Mouse (Mus musculus) c-Kit-positive CD71-positive TER-119-negative erythroid progenitor cells, embryonic 14.5 days (primary cell): Measurements from ENCODE around the gene Sox1.

ENCODE experiments used
- DNase-seq: peaks from one replicate; pipeline ENCODE4 v3.0.0-alpha.2; 2013; ENCODE audit warnings: low read depth

Sox1 gene

DNA sequence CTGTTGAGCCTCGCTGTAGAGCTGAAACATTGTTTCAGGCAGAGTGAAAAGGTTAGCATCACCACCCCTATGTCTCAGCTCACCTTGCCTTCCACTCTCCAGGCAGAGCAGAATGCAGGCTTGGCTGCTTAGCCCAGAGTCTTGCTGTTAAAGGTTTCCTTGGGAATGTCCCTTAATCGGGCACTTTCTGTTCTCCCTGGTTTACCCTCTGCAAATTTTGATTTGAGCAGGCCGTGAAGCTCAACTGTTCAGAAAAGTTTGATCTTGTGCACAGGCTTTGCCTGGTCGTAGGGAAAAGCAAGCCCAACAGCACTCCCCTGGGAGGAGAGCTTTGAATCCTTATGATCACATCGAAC lies 6.0 kb upstream of the Sox1 start:
- no peak for DNase-seq

DNA sequence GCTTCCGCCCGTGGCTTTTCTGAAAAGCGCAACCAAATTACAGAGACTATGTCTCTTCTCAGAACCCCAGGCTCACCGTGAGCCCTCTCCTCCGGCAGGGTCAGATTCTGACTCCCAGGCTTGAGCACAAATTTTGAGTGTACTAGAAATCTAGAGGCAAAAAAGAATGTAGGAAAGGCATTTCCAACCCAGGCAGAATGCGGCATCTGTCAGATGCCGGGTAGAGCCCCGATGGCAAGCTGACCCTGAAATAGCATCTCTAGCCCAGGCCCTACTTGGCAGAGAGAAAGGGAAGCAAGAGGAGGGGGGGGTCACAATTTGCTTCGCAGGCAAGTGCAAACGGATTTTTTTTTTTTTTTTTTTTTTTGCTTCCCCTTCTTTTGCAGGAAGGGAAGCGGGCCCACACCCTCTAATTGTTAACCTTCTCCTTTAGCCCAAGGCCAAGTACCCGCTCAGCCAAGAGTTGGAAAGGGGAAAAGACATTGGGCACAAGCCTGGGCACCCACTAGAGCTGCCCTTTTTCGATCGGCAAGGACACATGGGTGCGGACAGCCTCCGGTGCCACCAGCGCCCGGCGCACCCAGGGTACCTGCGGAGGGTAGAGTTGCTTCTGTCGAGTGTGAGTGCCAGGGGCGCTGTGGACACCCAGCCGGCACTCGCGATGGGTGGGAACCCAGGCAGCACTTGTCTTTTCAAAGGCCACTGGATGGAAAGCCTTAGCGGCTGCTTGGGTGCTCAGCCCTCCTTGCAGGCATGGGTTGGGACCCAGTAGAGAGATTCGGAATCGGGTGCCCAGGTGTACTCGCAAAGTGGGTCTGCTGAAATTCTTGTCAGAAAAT lies 5.1 kb upstream of the Sox1 start:
- no peak for DNase-seq

- DNase-seq = no peak
These were observed 4.3 kb upstream of the Sox1 start for GRCm38 (mm10) chr8:12390640-12391365.

DNA sequence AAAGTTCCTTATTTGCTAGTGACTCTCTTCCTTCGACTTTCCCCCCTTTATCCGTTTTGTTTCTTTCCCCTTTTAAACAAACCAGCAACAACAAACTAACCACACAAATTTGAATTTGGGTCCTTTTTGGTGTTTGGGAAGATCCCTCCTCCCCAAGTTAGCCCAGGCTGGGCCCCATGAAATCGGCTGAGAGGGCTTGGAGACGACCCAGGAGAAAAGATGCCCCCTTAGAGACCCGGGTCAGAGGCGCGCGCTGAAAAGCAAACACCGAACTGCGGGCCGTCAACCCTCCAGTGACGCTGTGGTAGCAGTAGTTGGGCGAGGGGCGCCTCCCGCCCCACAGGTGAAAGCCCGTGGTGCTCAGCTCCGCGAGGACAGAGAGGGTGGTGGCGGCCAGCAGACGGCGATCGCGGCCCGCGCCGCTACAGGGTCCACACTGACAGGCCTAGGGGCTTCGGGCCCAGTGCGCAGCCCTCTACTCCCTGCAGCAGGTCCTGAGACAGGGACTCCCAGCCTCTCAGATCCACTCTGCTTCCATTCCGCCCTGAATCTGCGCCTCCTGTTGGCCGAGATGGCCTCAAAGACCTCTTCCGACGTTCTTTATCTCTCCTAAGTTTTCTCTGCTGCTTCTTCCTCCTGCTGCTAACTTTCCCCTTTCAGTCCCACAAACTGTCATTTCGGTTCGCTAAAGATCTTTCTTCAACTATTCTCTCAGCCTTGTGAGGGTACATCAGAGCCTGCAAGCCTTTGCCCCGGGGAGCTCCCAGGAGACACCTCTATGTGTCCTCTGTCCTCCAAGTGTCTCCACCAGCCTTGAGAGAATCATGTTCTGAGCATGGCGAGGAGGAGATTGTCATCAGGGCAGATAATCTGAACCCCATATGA lies 3.5 kb upstream of the Sox1 start:
- no peak for DNase-seq

DNA sequence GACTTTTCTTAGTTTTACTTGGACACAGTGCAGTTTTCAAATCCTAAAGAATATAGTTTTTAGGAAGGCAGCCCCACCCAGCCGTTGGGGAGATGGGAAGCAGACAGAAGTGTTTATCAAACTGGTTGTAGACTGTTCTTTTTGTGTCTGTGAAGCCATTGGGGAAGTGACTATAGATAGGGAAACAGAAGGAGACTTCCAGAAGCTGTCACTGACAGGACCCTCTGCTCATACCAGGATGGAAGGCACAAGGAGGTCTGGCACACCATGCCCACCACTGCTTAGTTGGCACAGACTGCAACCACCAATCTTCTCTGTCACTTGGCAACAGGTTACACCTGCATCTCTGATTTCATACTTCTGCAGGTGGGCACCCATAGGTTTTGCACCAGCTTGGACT lies 2.3 kb upstream of the Sox1 start:
- DNase-seq = no peak

DNA sequence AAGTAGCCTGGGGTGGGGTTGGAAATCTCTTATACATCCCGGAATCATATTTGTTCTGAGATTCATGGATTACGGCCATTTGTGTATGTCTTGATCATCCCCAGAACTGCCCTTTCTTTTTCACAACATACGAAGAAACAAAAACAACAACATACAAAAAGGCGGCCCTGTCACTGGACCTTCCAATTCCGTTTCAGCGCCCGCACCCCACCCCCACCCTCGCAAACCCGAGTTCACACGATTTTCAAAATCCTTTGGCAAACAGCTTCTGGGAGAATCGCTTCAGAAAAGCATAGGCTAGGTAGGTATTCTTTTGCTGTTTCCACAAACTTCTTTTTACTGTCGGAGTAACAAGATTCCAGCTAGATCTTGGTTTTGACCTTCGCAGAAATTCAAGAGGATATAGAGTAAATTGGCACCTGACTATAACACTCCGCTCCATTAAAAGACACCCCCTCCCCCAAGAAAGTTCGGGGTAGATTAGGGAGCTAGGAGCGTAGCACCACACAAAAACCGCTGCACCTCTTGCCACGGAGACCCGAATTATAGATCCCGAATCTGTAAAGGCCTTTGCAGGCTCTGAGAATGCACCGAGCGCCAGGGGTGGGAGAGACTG lies 602 bp upstream of the Sox1 start:
- DNase-seq = no peak

GRCm38 (mm10) chr8:12396501-12397345 lies 1.6 kb downstream of the Sox1 start:
- DNase-seq = no peak

DNA sequence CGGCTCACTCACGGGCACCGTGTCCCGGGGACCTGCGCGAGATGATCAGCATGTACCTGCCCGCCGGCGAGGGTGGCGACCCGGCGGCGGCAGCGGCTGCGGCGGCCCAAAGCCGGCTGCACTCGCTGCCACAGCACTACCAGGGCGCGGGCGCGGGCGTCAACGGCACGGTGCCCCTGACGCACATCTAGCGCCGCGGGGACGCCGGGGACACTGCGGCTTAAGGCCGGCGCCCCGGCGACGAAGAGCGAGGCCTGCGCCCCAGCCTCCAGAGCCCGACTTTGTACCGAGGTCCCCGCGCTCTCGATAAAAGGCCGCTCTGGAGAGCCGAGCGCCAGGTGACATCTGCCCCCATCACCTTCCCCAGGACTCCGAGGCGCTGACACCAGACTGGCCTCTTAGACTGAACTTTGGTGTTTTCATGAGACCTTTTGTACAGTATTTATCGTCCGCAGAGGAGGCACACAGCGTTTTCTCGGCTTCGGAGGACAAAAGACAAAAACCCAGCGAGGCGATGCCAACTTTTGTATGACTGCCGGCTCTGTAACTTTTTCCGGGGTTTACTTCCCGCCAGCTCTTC lies 2.3 kb downstream of the Sox1 start:
- no peak for DNase-seq

DNA sequence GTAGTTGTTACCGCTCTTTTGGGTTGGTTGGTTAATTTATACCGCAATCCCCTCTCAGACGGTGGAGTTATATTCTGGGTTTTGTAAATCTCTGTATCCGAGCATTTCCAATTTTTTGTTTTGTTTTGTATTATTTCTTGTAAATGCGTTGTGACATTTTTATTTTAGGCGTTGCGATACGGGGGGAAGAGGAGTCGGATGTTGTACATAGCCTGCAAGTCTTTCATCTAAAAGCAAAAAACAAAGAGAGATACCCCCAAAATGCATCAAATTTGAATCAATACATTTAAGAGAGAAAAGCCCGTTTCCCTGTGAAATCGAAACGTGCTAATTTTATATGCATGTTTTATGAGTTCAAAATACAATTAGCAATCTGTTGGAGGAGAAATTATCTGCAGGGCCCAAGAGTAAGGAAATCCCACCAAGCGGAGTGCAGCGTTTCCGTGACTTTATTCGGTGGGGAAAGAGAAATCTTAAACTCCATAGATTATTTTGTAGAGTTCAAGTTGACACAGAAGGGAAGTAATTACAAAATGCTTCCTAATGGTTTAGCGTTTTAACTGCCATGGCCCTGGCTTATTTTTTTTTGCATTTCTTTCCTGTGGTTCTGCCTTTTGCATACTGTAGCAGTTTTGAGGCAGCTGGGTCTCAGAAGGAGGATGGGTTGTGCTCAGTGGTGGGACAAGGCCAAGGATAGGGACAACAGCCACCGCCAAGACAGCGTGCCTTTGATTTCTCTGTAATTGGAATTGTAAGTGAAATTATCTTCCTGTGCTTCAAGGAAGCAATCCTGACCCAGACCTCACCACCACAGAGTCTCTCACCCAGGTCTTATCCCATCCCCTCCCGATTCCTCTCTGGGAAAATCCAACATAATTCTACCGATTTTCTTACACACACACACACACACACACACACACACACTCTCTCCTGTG lies 3.2 kb downstream of the Sox1 start:
- no peak for DNase-seq

GRCm38 (mm10) chr8:12399421-12400205 lies 4.5 kb downstream of the Sox1 start:
- no peak for DNase-seq

GRCm38 (mm10) chr8:12400611-12401390 lies 5.7 kb downstream of the Sox1 start:
- no peak for DNase-seq

DNA sequence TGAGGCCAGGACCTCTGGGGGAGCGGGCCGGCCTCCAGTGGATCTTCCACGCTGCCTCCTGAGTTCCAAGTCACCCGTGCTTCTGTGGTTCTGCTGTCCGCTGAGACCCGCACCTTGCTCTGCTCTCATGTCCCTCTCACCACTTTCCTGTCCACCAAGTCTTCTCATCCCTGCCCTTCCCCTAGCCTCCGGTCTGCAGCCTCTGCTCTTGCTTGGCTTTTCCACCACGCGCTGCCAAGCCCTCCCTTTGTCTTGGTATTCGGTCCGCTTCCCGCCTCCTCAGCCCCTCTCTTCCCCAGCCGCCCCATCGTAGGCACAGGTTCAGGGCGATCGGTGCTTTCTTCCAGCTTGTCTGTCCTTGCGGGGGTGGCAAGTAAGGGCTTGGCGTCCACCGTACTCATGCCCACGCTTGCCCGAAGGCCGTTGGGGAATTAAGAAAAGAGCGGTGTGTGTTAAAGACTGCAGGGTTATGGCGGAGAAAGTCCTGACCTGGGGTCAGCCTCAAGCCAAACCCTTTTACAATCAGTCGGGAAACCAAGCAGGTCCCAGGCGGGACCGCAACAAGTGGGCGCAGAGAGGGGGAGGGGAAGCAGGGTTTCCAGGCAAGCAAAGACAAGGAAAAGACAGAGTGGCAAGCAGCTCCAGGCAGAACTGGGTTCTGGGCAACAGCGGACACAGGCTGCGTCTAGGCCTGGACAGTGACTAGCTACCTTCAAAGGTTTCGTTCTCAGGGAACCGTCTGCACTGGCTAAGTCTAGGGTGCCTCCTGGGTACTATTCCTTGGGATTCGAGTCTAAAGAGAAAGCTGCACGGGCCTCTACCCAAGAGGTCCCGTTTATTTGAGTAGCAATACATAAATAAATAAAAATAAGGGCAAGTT lies 6.5 kb downstream of the Sox1 start:
- no peak for DNase-seq

GRCm38 (mm10) chr8:12402709-12403108 lies 7.6 kb downstream of the Sox1 start:
- DNase-seq = no peak

GRCm38 (mm10) chr8:12408020-12408419 lies 12.9 kb downstream of the Sox1 start:
- no peak for DNase-seq

DNA sequence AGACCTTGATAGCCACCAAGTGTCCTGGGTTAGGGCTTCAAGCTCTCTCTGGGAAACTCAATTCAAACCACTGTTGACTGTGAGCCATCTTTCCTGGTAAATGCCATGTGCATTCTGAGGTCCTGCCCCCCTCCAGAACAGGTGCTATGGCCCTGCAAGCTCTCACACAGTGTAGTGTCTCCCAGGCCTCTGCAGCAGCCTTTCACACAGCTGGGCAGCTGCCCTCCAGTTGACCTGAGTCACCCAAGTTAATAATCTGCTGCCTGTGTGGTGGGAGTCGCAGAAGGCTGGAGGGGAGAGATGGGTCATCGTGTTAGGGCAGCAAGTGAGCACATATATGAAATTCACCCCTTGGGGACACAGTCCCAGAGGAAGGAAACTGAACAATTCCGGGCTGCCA lies 14.9 kb downstream of the Sox1 start:
- no peak for DNase-seq

- DNase-seq = no peak
These were observed 22.0 kb downstream of the Sox1 start for GRCm38 (mm10) chr8:12417056-12417455.

DNA sequence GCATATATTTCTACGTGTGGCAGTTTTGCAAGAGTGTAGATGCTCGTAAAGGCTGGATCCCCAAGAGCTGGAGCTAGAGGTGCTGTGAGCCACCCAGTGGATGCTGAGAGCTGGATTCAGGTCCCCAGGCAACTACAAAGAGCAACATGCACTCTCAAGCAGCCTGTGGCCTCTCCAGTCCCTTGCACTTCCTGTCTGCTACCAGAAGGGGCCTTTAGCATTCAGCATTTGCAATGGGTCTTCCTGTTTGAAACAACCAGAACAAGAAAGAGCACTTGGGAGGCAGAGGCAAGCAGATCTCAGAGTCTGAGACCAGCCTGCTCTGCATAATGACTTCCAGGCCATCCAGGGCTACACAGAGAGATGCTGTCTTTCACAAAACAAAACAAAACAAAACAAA lies 25.4 kb downstream of the Sox1 start:
- DNase-seq = no peak
